Mouse (Mus musculus) intestine, embryonic 16.5 days (tissue): ENCODE measurements around the gene Dnajc27. TPM values are rescaled to one million over a fixed set of nuclear protein-coding genes. Genes with fewer than 3 reads are reported as not detected.

ENCODE experiments used
- ATAC-seq: fragments of 200-750 bp; cut with Nextera tagmentation; 2 replicates; pipeline ENCODE4 v1.8.0; 2017; ENCODE audit warnings: moderate TSS enrichment, moderate library complexity
- H3K27ac ChIP-seq: fragments of 300-500 bp; sonication (generic); 2 replicates; pipeline ENCODE4 v1.5.1; 2014; ENCODE audit warnings: mild to moderate bottlenecking, low read length
- H3K27me3 ChIP-seq: fragments of 300-500 bp; sonication (generic); replicated peaks from 2 replicates; pipeline ENCODE4 v1.6.1; 2014; ENCODE audit warnings: low read length, control low read depth, mixed read lengths; ENCODE audit not compliant: control insufficient read depth, insufficient read depth
- H3K36me3 ChIP-seq: fragments of 300-500 bp; sonication (generic); 2 replicates; pipeline ENCODE4 v1.6.1; 2014; ENCODE audit warnings: low read length, control low read depth; ENCODE audit not compliant: control insufficient read depth, insufficient read depth
- H3K4me1 ChIP-seq: fragments of 300-500 bp; sonication (generic); 2 replicates; pipeline ENCODE4 v1.6.1; 2014; ENCODE audit warnings: low read length, control low read depth, mixed read lengths; ENCODE audit not compliant: control insufficient read depth, insufficient read depth
- H3K4me2 ChIP-seq: fragments of 300-500 bp; sonication (generic); 2 replicates; pipeline ENCODE4 v1.6.1; 2014; ENCODE audit warnings: low read depth, low read length, control low read depth
- H3K4me3 ChIP-seq: fragments of 300-500 bp; sonication (generic); 2 replicates; pipeline ENCODE4 v1.5.1; 2014; ENCODE audit warnings: mild to moderate bottlenecking, low read length
- H3K9ac ChIP-seq: fragments of 300-500 bp; sonication (generic); 2 replicates; pipeline ENCODE4 v1.6.1; 2014; ENCODE audit warnings: low read depth, low read length
- H3K9me3 ChIP-seq: fragments of 300-500 bp; sonication (generic); 2 replicates; pipeline ENCODE4 v1.6.1; 2016; ENCODE audit warnings: low read length, control low read depth; ENCODE audit not compliant: control insufficient read depth
- WGBS: fragments of 180-500 bp; shearing (Covaris S2); extraction: QIAGEN DNeasy Blood & Tissue Kit; methylation state at CpG from one replicate; pipeline ENCODE4 v1.1.7; 2014; 5-methylcytosine and 5-hydroxymethylcytosine counted together
- polyA plus RNA-seq: library from polyadenylated mRNA; unstranded; fragments of >200 nt; fragmentation: Nextera tagmentation; extraction: Ambion mirVana; gene quantifications from 2 replicates; pipeline ENCODE4 v1.2.1, GENCODE M21; 2015

Gene Dnajc27
- polyA plus RNA-seq, 1 experiment from 2014 or later = 3.7 TPM

- H3K9me3 ChIP-seq = no peaks in the 10 kb centered on the region
- no peaks in the 10 kb centered on the region for H3K4me1 ChIP-seq
- 60% methylated on average over 8 of the region's 8 CpGs for WGBS
- no peaks in the 10 kb centered on the region for H3K36me3 ChIP-seq
- no peak overlapping the region for H3K4me2 ChIP-seq
- ATAC-seq = no peak
- no peak overlapping the region for H3K27ac ChIP-seq
- no peak overlapping the region for H3K9ac ChIP-seq
- no peak overlapping the region for H3K4me3 ChIP-seq
- no peaks in the 10 kb centered on the region for H3K27me3 ChIP-seq
Observed at GRCm38 (mm10) chr12:4075407-4075806, 7.0 kb upstream of the Dnajc27 start.

- H3K9ac ChIP-seq = no peak overlapping the region
- H3K36me3 ChIP-seq = no peaks in the 10 kb centered on the region
- H3K27me3 ChIP-seq = no peaks in the 10 kb centered on the region
- no peaks in the 10 kb centered on the region for H3K9me3 ChIP-seq
- ATAC-seq = no peak
- no peak overlapping the region for H3K4me2 ChIP-seq
- no peak overlapping the region for H3K4me3 ChIP-seq
- no peaks in the 10 kb centered on the region for H3K4me1 ChIP-seq
- no peak overlapping the region for H3K27ac ChIP-seq
Observed at GRCm38 (mm10) chr12:4076383-4076782, 6.0 kb upstream of the Dnajc27 start.

- Histone ChIP-seq H3K27me3 (no peaks in the 10 kb centered on the region), H3K4me3 (no peak overlapping the region), H3K4me1 (no peaks in the 10 kb centered on the region), H3K9me3 (no peaks in the 10 kb centered on the region), H3K36me3 (no peaks in the 10 kb centered on the region), H3K4me2 (no peak overlapping the region), H3K27ac (no peak overlapping the region), H3K9ac (no peak overlapping the region)
- ATAC-seq = no peak
- WGBS = 56% methylated on average over 1 of the region's 1 CpGs
Observed at GRCm38 (mm10) chr12:4078069-4078468, 4.3 kb upstream of the Dnajc27 start.

GRCm38 (mm10) chr12:4080311-4080710 lies 2.1 kb upstream of the Dnajc27 start:
- H3K9me3 ChIP-seq = no peaks in the 10 kb centered on the region
- no peak for ATAC-seq
- whole genome bisulfite sequencing = 2% methylated on average over 2 of the region's 2 CpGs

GRCm38 (mm10) chr12:4083441-4083840 lies 1.1 kb downstream of the Dnajc27 start:
- no peak overlapping the region for H3K27ac ChIP-seq
- H3K9me3 ChIP-seq = no peaks in the 10 kb centered on the region
- ATAC-seq = no peak
- 0 out of 2 replicates have a peak, but pooled peaks cover 3% of the 10 kb centered on the region for H3K4me1 ChIP-seq
- WGBS = 63% methylated on average over 8 of the region's 8 CpGs
- no peaks in the 10 kb centered on the region for H3K27me3 ChIP-seq
- H3K4me3 ChIP-seq = no peak overlapping the region
- H3K9ac ChIP-seq = no peak overlapping the region
- H3K4me2 ChIP-seq = 0 out of 2 replicates have a peak overlapping the region, but pooled peaks have one; percentile 88
- peaks cover 12% of the 10 kb centered on the region for H3K36me3 ChIP-seq

More at GRCm38 (mm10) chr12:4080311-4080710, 2.1 kb upstream of the Dnajc27 start:
- no peaks in the 10 kb centered on the region for H3K36me3 ChIP-seq
- 0 out of 2 replicates have a peak, but pooled peaks cover 3% of the 10 kb centered on the region for H3K4me1 ChIP-seq
- no peak overlapping the region for H3K4me2 ChIP-seq
- no peaks in the 10 kb centered on the region for H3K27me3 ChIP-seq
- H3K9ac ChIP-seq = no peak overlapping the region
- H3K4me3 ChIP-seq = no peak overlapping the region
- no peak overlapping the region for H3K27ac ChIP-seq

GRCm38 (mm10) chr12:4107383-4107782 lies 25.0 kb downstream of the Dnajc27 start:
- Histone ChIP-seq H3K4me2 (no peak overlapping the region), H3K4me1 (no peaks in the 10 kb centered on the region), H3K27me3 (no peaks in the 10 kb centered on the region), H3K4me3 (no peak overlapping the region), H3K27ac (no peak overlapping the region), H3K9me3 (no peaks in the 10 kb centered on the region), H3K9ac (no peak overlapping the region), H3K36me3 (no peaks in the 10 kb centered on the region; the same call in 1 of the 2 replicates)
- peak; percentile 58 for ATAC-seq
- 74% methylated on average over 4 of the region's 4 CpGs for WGBS

GRCm38 (mm10) chr12:4116132-4116531 lies 33.7 kb downstream of the Dnajc27 start:
- Histone ChIP-seq H3K36me3 (no peaks in the 10 kb centered on the region), H3K4me2 (no peak overlapping the region), H3K27ac (peak overlapping the region; percentile 47; the same call in 1 of the 2 replicates), H3K9me3 (no peaks in the 10 kb centered on the region), H3K4me3 (no peak overlapping the region), H3K27me3 (no peaks in the 10 kb centered on the region), H3K9ac (no peak overlapping the region), H3K4me1 (no peaks in the 10 kb centered on the region; the same call in 1 of the 2 replicates)
- 54% methylated on average over 9 of the region's 9 CpGs for WGBS
- no peak; the same call in 1 of the 2 replicates for ATAC-seq

GRCm38 (mm10) chr12:4117136-4117535 lies 34.8 kb downstream of the Dnajc27 start:
- no peak overlapping the region for H3K4me3 ChIP-seq
- no peak for ATAC-seq
- no peaks in the 10 kb centered on the region for H3K27me3 ChIP-seq
- H3K4me1 ChIP-seq = no peaks in the 10 kb centered on the region; the same call in 1 of the 2 replicates
- no peak overlapping the region for H3K27ac ChIP-seq
- H3K36me3 ChIP-seq = no peaks in the 10 kb centered on the region
- H3K4me2 ChIP-seq = no peak overlapping the region
- H3K9me3 ChIP-seq = no peaks in the 10 kb centered on the region
- 67% methylated on average over 3 of the region's 3 CpGs for WGBS
- H3K9ac ChIP-seq = no peak overlapping the region

GRCm38 (mm10) chr12:4117579-4117978 lies 35.2 kb downstream of the Dnajc27 start:
- ATAC-seq = no peak
- Histone ChIP-seq H3K27ac (no peak overlapping the region), H3K36me3 (no peaks in the 10 kb centered on the region), H3K4me2 (no peak overlapping the region), H3K4me3 (no peak overlapping the region), H3K4me1 (no peaks in the 10 kb centered on the region; the same call in 1 of the 2 replicates), H3K9me3 (no peaks in the 10 kb centered on the region), H3K27me3 (no peaks in the 10 kb centered on the region), H3K9ac (no peak overlapping the region)
- WGBS = 65% methylated on average over 4 of the region's 4 CpGs

- ATAC-seq = no peak
- peaks cover 3% of the 10 kb centered on the region; the same call in 1 of the 2 replicates for H3K9me3 ChIP-seq
- H3K27me3 ChIP-seq = no peaks in the 10 kb centered on the region
- H3K27ac ChIP-seq = no peak overlapping the region
- H3K4me1 ChIP-seq = no peaks in the 10 kb centered on the region
- no peaks in the 10 kb centered on the region for H3K36me3 ChIP-seq
- no peak overlapping the region for H3K4me3 ChIP-seq
- H3K4me2 ChIP-seq = no peak overlapping the region
- 77% methylated on average over 7 of the region's 7 CpGs for WGBS
- no peak overlapping the region for H3K9ac ChIP-seq
Observed at GRCm38 (mm10) chr12:4127346-4127745, 45.0 kb downstream of the Dnajc27 start.
